Mouse (Mus musculus) midbrain, embryonic 13.5 days (tissue): ENCODE data around the gene Msmb. TPM values are rescaled to one million over a fixed set of nuclear protein-coding genes. Genes with fewer than 3 reads are reported as not detected.
"Not testable (repeated sequence)": the region's sequence is repeated elsewhere in the genome, so short reads cannot be mapped to it uniquely, and the experiment has no call there.

ENCODE experiments used
- ATAC-seq: fragments of 200-750 bp; cut with Nextera tagmentation; 2 replicates; pipeline ENCODE4 v1.8.0; 2017; ENCODE audit warnings: mild to moderate bottlenecking, moderate TSS enrichment, moderate library complexity
- H3K27ac ChIP-seq: fragments of 300-500 bp; sonication (generic); 2 replicates; pipeline ENCODE4 v1.5.1; 2015; ENCODE audit warnings: inconsistent platforms, mild to moderate bottlenecking, moderate library complexity
- H3K27me3 ChIP-seq: fragments of 300-500 bp; sonication (generic); 2 replicates; pipeline ENCODE4 v1.6.1; 2015; ENCODE audit warnings: mild to moderate bottlenecking, inconsistent platforms
- H3K36me3 ChIP-seq: fragments of 300-500 bp; sonication (generic); 2 replicates; pipeline ENCODE4 v1.6.1; 2015; ENCODE audit warnings: mild to moderate bottlenecking, inconsistent platforms
- H3K4me1 ChIP-seq: fragments of 300-500 bp; sonication (generic); replicated peaks from 2 replicates; pipeline ENCODE4 v1.6.1; 2015; ENCODE audit warnings: inconsistent platforms
- H3K4me2 ChIP-seq: fragments of 300-500 bp; sonication (generic); replicated peaks from 2 replicates; pipeline ENCODE4 v1.6.1; 2015; ENCODE audit warnings: moderate library complexity, mild to moderate bottlenecking, inconsistent platforms
- H3K4me3 ChIP-seq: fragments of 300-500 bp; sonication (generic); replicated peaks from 2 replicates; pipeline ENCODE4 v1.5.1; 2015; ENCODE audit warnings: mild to moderate bottlenecking, inconsistent platforms
- H3K9ac ChIP-seq: fragments of 300-500 bp; sonication (generic); replicated peaks from 2 replicates; pipeline ENCODE4 v1.6.1; 2015; ENCODE audit warnings: mild to moderate bottlenecking, inconsistent platforms
- H3K9me3 ChIP-seq: fragments of 300-500 bp; sonication (generic); 2 replicates; pipeline ENCODE4 v1.6.1; 2016; ENCODE audit warnings: mild to moderate bottlenecking, inconsistent platforms
- WGBS: fragments of 180-500 bp; shearing (Covaris S2); methylation state at CpG from one replicate; pipeline ENCODE4 v1.1.7; 2015; 5-methylcytosine and 5-hydroxymethylcytosine counted together
- polyA plus RNA-seq: library from polyadenylated mRNA; unstranded; fragments of >200 nt; fragmentation: Nextera tagmentation; extraction: Ambion mirVana; gene quantifications from 2 replicates; pipeline ENCODE4 v1.2.1, GENCODE M21; 2015

Gene Msmb
- not detected in 2 replicates for polyA plus RNA-seq

DNA sequence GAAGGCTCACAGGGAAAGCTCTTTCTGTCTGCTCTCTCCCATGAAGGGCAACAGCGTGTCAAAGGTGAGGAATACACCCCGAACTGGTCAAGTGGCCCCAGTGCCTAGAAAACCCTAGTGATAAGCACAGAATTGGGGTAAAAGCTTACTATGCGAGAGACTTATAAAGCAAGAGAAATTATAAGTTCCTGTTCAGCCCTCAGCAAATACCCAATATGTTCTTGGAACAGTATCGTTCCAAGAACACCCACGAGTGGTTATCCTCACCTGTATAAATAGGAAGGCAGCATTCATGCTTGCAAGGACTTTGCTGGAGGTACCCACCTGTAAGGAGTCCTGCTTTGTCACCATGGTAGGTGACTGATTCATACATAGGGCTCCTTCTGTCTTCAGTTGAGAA lies at the start of gene Msmb:
Gene Msmb, plus strand, starts transcription at position 301 of the 400 bp plus-strand sequence.
- H3K9ac ChIP-seq, result no peak within 1 kb of the TSS
- H3K4me1 ChIP-seq, result no peaks in the 10 kb centered on the region
- H3K4me3 ChIP-seq, result no peak within 1 kb of the TSS
- no peaks in the 10 kb centered on the region for H3K36me3 ChIP-seq
- no peak for ATAC-seq
- no peak within 1 kb of the TSS for H3K27ac ChIP-seq
- H3K27me3 ChIP-seq, result no peaks in the 10 kb centered on the region
- H3K9me3 ChIP-seq, result peaks cover 3% of the 10 kb centered on the region; the same call in 1 of the 2 replicates
- WGBS, result 91% methylated on average over 5 of the region's 5 CpGs
- H3K4me2 ChIP-seq, result no peak within 1 kb of the TSS

DNA sequence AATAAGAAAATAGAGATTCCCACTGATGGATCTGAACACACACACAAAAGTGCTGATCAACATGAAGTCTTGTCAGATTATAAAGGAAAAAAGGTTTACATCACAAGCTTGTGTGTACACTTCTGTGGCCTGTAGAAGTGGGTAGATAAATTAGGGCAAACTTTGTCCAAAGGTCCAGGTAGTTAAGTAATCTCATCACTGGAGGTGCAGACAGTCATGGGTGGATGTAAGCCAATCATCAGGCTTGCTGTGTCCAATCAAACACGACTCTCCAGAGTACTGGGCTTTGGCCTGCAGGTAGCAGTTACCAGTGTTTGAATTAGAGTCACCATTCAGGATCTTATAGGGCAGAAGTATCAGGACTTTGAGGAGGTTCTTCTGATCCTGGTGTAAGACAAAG lies 48.8 kb upstream of the Msmb start:
- no peak overlapping the region for H3K4me2 ChIP-seq
- no peak for ATAC-seq
- H3K36me3 ChIP-seq, result peaks cover 56% of the 10 kb centered on the region
- no peak overlapping the region for H3K4me3 ChIP-seq
- 77% methylated on average over 1 of the region's 1 CpGs for WGBS
- no peaks in the 10 kb centered on the region for H3K27me3 ChIP-seq
- no peaks in the 10 kb centered on the region for H3K9me3 ChIP-seq
- no peak overlapping the region for H3K27ac ChIP-seq
- H3K9ac ChIP-seq, result no peak overlapping the region
- H3K4me1 ChIP-seq, result no peaks in the 10 kb centered on the region

DNA sequence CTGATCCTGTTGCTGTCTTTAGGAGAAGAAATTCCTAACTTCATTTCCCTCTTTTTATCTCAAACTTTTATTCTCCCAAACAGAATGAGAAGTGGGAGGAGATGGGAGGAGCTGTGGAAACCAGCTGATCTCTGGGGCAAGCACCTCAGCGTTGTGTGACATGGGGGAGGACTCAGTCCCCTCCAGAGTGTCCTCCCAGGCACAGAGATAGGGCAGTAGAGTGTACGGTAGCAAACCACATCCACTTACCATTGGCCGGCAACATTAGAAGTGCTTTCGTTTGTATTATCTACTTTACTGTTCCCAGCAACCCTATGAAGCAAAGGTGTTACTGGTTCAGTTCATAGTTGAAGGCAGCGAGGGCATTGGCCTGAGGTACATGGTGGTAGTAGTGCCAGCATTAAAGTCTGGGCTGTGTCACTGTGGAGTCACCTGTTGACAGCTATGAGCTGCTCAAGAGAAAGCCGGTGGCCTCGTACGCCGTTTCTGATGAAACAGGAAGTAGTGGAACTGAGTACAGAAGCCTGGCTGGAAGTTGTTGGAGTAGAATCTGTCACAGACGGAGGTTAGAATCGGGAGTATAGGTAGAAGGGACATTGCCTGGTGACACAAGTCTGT lies 48.2 kb upstream of the Msmb start:
- no peaks in the 10 kb centered on the region for H3K4me1 ChIP-seq
- no peak overlapping the region for H3K9ac ChIP-seq
- ATAC-seq, result no peak
- H3K36me3 ChIP-seq, result peaks cover 62% of the 10 kb centered on the region
- H3K4me2 ChIP-seq, result no peak overlapping the region
- H3K9me3 ChIP-seq, result no peaks in the 10 kb centered on the region
- H3K27me3 ChIP-seq, result no peaks in the 10 kb centered on the region
- 94% methylated on average over 11 of the region's 11 CpGs for WGBS
- H3K4me3 ChIP-seq, result no peak overlapping the region
- no peak overlapping the region for H3K27ac ChIP-seq

DNA sequence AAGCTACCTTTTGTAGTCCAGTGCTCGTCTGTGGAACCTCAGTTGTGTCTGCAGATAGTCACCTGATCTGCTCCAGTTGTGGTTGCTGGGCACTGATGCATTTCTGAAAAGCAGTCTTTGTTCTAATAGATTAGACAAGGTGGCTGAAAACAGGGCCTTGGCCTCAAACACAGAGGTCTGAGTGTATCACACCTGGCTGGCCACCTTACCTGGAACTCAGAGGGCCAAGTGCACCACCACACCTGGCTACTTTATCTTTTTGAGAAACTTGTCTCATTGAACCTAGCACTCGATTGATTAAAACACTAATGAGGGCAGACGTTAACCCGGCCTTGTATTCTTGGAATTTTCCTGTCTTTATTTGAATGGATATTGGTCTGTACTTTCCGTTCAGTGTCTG lies 46.2 kb upstream of the Msmb start:
- no peak overlapping the region for H3K9ac ChIP-seq
- no peak overlapping the region for H3K4me2 ChIP-seq
- H3K36me3 ChIP-seq, result peaks cover 82% of the 10 kb centered on the region
- ATAC-seq, result no peak
- no peaks in the 10 kb centered on the region for H3K27me3 ChIP-seq
- no peak overlapping the region for H3K4me3 ChIP-seq
- 91% methylated on average over 5 of the region's 5 CpGs for WGBS
- H3K27ac ChIP-seq, result no peak overlapping the region
- H3K9me3 ChIP-seq, result no peaks in the 10 kb centered on the region
- no peaks in the 10 kb centered on the region for H3K4me1 ChIP-seq

DNA sequence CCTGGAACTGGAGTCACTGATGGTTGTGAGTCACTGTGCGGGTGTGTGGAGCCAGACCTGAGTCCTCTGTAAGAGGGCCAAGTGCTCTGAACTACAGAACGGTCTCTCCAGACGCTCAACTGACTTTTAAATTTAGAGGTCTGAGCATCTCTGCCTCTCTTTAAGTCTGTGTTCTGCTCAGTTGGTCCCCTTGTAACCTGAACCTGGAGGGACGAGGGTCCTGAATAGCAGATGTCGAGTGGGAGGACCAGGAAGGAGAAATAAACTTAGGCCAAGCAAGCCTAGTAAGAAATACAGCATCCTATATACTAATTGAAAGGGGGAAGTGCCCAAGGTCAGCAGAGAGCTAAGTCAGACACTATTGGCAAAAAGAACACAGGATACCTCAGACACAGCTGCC lies 45.1 kb upstream of the Msmb start:
- Histone ChIP-seq H3K4me2 (no peak overlapping the region), H3K4me1 (no peaks in the 10 kb centered on the region), H3K27ac (no peak overlapping the region), H3K4me3 (no peak overlapping the region), H3K27me3 (no peaks in the 10 kb centered on the region), H3K9me3 (no peaks in the 10 kb centered on the region), H3K36me3 (peaks cover 84% of the 10 kb centered on the region), H3K9ac (no peak overlapping the region)
- no peak for ATAC-seq
- 90% methylated on average over 5 of the region's 5 CpGs for WGBS

DNA sequence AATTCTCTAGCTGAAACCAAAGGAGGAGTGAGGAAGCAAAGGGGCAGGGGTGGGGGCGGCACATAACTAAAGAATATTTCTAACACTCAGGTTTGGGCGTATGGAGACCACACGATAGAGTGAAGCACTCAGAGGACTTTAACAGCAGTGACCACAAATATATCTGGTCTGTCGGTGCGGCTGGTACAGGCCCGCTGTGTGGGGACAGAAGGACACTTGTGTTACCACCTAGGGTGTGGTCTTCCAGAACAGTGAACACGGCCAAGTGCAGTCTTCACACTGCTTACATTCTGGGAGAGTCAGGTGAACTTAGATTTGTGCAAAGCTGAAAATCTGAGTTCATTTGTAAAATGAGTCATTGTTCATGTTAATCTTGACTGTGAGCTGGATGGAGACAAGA lies 44.1 kb upstream of the Msmb start:
- H3K27ac ChIP-seq, result no peak overlapping the region
- WGBS, result 95% methylated on average over 7 of the region's 7 CpGs
- no peaks in the 10 kb centered on the region for H3K9me3 ChIP-seq
- H3K36me3 ChIP-seq, result peaks cover 86% of the 10 kb centered on the region
- H3K4me2 ChIP-seq, result no peak overlapping the region
- H3K27me3 ChIP-seq, result no peaks in the 10 kb centered on the region
- no peak overlapping the region for H3K4me3 ChIP-seq
- no peak for ATAC-seq
- no peaks in the 10 kb centered on the region for H3K4me1 ChIP-seq
- no peak overlapping the region for H3K9ac ChIP-seq

DNA sequence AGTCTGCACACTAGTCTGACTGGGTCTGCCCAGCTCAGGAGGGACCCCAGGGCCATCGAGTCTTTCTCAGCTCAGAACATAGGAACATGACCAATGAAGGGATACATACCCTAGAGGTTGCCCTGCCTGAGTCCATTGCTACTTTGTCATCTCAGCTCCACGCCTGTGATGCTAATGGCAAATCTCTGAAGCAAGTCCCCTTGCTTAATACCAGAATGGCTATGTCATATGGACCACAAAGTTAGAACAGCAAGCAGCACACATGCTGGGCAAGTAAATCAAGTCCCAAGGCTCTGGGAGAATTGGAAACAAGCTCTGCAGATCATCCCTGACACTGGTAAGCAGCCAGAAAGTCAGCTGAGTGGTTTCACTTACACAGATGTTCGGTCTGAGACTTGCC lies 42.9 kb upstream of the Msmb start:
- H3K4me2 ChIP-seq, result no peak overlapping the region
- no peak overlapping the region for H3K9ac ChIP-seq
- no peaks in the 10 kb centered on the region for H3K9me3 ChIP-seq
- no peak overlapping the region for H3K27ac ChIP-seq
- H3K36me3 ChIP-seq, result peaks cover 84% of the 10 kb centered on the region
- ATAC-seq, result no peak
- WGBS, result 98% methylated on average over 3 of the region's 3 CpGs
- no peaks in the 10 kb centered on the region for H3K27me3 ChIP-seq
- H3K4me1 ChIP-seq, result no peaks in the 10 kb centered on the region
- H3K4me3 ChIP-seq, result no peak overlapping the region

DNA sequence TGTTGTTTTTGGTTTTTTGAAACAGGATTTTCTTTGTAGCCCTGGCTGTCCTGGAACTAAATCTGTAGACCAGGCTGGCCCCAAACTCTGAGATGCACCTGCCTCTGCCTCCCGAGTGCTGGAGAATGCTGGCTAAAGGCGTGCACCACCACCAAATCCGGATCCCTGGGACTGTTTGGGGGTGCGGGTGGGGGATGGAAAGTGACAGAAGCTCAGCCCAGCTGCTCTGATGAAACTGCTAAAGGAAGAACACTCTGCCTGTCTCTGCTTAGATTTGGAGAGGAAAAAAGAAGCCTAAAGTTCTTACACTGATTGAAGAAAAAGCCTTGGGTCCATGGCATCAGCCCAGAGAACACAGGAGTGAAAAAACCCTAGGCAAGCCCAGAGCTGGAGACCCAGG lies 38.3 kb upstream of the Msmb start:
- Histone ChIP-seq H3K9me3 (no peaks in the 10 kb centered on the region), H3K27ac (no peak overlapping the region), H3K4me2 (no peak overlapping the region), H3K27me3 (no peaks in the 10 kb centered on the region), H3K4me3 (no peak overlapping the region), H3K36me3 (peaks cover 44% of the 10 kb centered on the region), H3K9ac (no peak overlapping the region), H3K4me1 (no peaks in the 10 kb centered on the region)
- ATAC-seq, result no peak
- 88% methylated on average over 4 of the region's 4 CpGs for WGBS

DNA sequence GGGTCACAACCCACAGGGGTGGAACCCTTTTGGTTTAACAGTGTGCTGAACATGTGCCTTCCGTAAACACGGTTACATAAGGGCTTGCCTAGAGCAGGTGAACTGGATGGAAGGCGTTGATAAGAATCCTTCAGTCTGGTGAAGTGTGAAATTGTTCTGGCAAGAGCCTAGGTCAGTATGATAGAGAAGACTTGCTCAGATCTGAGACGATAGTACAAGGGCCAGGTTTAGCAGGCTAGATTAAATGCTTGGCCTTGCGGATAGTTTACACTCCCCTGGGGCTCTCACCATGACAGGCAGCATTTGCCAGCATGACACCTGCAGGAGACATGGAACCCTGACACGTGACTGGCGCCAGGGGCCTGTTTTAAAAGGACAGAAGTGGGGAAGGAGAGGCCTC lies 36.2 kb upstream of the Msmb start:
- no peaks in the 10 kb centered on the region for H3K27me3 ChIP-seq
- H3K36me3 ChIP-seq, result peaks cover 23% of the 10 kb centered on the region
- no peak overlapping the region for H3K4me3 ChIP-seq
- H3K9ac ChIP-seq, result no peak overlapping the region
- ATAC-seq, result no peak
- no peak overlapping the region for H3K27ac ChIP-seq
- no peak overlapping the region for H3K4me2 ChIP-seq
- H3K4me1 ChIP-seq, result no peaks in the 10 kb centered on the region
- no peaks in the 10 kb centered on the region for H3K9me3 ChIP-seq
- WGBS, result 63% methylated on average over 7 of the region's 7 CpGs

DNA sequence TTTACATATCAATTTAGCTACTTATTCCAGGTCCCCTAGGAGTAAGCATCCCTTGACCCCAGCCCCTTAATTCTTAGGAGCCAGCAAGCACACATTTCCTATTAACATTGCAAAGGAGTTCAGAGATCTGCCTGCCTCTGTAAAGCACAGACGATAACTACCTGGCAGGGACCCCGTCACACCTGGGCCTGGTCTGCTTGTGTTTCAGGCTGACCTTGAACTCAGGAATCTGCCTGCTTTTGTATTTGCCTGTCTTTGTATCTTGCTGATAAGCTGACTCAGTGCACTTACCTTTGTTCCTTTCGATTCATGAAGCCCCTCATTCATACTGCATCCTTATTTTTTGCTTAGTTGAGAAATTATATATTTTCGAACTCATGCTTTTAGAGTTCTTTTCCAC lies 34.9 kb upstream of the Msmb start:
- H3K9me3 ChIP-seq, result no peaks in the 10 kb centered on the region
- H3K36me3 ChIP-seq, result peaks cover 16% of the 10 kb centered on the region
- no peak overlapping the region for H3K9ac ChIP-seq
- H3K27ac ChIP-seq, result no peak overlapping the region
- ATAC-seq, result no peak
- no peaks in the 10 kb centered on the region for H3K27me3 ChIP-seq
- no peak overlapping the region for H3K4me3 ChIP-seq
- no peak overlapping the region for H3K4me2 ChIP-seq
- H3K4me1 ChIP-seq, result no peaks in the 10 kb centered on the region
- WGBS, result 89% methylated on average over 4 of the region's 4 CpGs

DNA sequence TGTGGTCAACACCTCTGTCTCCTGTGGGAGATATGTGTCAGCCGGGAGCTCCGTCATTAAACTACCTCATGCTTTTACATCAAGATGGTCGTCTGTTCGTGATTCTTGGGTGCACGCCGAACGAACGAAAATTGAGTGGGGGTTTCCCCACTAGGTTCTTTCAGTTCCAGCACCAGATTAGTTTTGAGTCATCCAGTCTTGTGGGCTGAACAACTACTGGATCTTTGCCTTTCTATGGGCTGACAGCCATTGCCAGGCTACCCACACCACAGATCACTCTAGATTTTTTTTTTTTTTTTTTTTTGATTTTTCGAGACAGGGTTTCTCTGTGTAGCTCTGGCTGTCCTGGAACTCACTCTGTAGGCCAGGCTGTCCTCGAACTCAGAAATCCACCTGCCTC lies 29.7 kb upstream of the Msmb start:
- H3K4me1 ChIP-seq, H3K36me3 ChIP-seq, H3K27ac ChIP-seq, H3K4me2 ChIP-seq, H3K9ac ChIP-seq, H3K27me3 ChIP-seq, ATAC-seq, H3K9me3 ChIP-seq, H3K4me3 ChIP-seq: not testable (repeated sequence)
- 92% methylated on average over 10 of the region's 10 CpGs for WGBS

DNA sequence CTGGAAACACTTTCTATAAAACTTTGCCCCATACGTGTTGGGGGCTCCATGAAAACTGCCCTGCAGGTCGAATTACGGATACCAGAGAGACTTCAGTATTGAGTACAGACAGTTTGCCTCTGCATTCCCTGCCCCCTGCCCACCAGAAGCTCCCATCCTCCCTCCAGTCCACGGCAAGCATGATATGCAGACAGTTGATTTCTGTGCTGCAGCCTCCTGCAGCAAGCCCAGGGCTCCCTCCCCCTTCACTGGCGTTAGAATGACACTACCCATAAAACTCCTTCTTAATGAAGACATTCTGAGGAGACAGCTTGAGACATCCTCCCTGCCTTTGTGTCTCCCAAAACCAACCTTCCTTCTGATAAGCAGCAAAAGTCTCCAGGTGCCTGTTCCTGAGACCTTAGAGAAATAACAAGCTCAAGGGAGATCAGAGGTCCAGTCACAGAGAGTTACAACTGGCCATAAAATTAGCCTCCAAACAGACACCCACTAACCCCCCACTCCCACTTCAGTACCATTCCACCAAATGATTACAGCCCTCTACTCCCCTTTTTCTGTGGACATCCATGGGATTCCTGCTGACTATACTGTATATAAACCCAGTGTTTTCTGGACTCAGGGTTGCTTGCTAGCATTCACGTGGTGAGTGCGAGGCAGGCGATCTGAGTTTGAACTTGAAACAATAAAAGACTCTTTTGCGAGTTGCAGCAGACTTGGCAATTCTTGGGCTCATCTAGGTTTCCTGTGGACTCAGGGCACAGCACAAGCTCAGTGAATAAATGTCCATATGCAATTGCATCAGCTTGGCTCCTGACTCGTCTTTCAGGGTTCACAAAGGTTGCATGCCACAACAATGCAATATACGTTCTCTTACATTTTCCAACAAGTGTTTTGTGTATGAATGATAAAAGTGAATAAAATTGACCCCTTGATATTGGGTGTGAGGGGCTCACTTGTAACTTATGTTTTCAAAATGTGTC lies 20.6 kb upstream of the Msmb start:
- H3K27ac ChIP-seq, result no peak overlapping the region
- H3K4me1 ChIP-seq, result no peaks in the 10 kb centered on the region
- no peak overlapping the region for H3K9ac ChIP-seq
- no peak overlapping the region for H3K4me3 ChIP-seq
- WGBS, result 73% methylated on average over 11 of the region's 11 CpGs
- no peaks in the 10 kb centered on the region for H3K36me3 ChIP-seq
- ATAC-seq, result no peak
- H3K9me3 ChIP-seq, result no peaks in the 10 kb centered on the region
- H3K27me3 ChIP-seq, result no peaks in the 10 kb centered on the region
- no peak overlapping the region for H3K4me2 ChIP-seq
